Mouse (Mus musculus) intestine, postnatal 0 days (tissue): ENCODE results near the gene Kctd10. TPM values are rescaled to one million over a fixed set of nuclear protein-coding genes. Genes with fewer than 3 reads are reported as not detected.

Experiments
- ATAC-seq: fragments of 200-750 bp; cut with Nextera tagmentation; 2 replicates; pipeline ENCODE4 v1.8.0; 2017; ENCODE audit warnings: mild to moderate bottlenecking, moderate TSS enrichment, moderate library complexity
- H3K27ac ChIP-seq: fragments of 300-500 bp; sonication (generic); 2 replicates; pipeline ENCODE4 v1.5.1; 2014; ENCODE audit warnings: mild to moderate bottlenecking, low read depth, low read length, moderate library complexity
- H3K27me3 ChIP-seq: fragments of 300-500 bp; sonication (generic); replicated peaks from 2 replicates; pipeline ENCODE4 v1.6.1; 2014; ENCODE audit warnings: low read length, mixed read lengths; ENCODE audit not compliant: control insufficient read depth, insufficient read depth
- H3K36me3 ChIP-seq: fragments of 300-500 bp; sonication (generic); 2 replicates; pipeline ENCODE4 v1.6.1; 2014; ENCODE audit warnings: mild to moderate bottlenecking, moderate library complexity; ENCODE audit not compliant: control insufficient read depth, insufficient read depth
- H3K4me1 ChIP-seq: fragments of 300-500 bp; sonication (generic); replicated peaks from 2 replicates; pipeline ENCODE4 v1.6.1; 2014; ENCODE audit warnings: antibody characterized with exemption, low read length, mixed read lengths; ENCODE audit not compliant: control insufficient read depth, insufficient read depth
- H3K4me2 ChIP-seq: fragments of 300-500 bp; sonication (generic); replicated peaks from 2 replicates; pipeline ENCODE4 v1.6.1; 2014; ENCODE audit warnings: low read depth, mild to moderate bottlenecking, moderate library complexity
- H3K4me3 ChIP-seq: fragments of 300-500 bp; sonication (generic); 2 replicates; pipeline ENCODE4 v1.5.1; 2014; ENCODE audit warnings: low read depth, low read length
- H3K9ac ChIP-seq: fragments of 300-500 bp; sonication (generic); 2 replicates; pipeline ENCODE4 v1.6.1; 2014; ENCODE audit warnings: mild to moderate bottlenecking, low read depth, low read length
- H3K9me3 ChIP-seq: fragments of 300-500 bp; sonication (generic); 2 replicates; pipeline ENCODE4 v1.6.1; 2016; ENCODE audit warnings: mixed run types; ENCODE audit not compliant: control insufficient read depth
- CTCF ChIP-seq: sonication (generic); IDR thresholded peaks from 2 replicates; pipeline ENCODE4 v1.5.1; 2016; ENCODE audit warnings: low read depth, mild to moderate bottlenecking, control low read depth, antibody characterized with exemption, moderate library complexity
- WGBS: fragments of 180-500 bp; shearing (Covaris S2); extraction: QIAGEN DNeasy Blood & Tissue Kit; methylation state at CpG from one replicate; pipeline ENCODE4 v1.1.7; 2014; 5-methylcytosine and 5-hydroxymethylcytosine counted together
- microRNA-seq: library from miRNA; unstranded; fragments of <30 nt; microRNA quantifications from one replicate; pipeline ENCODE4, GENCODE M21; 2016
- polyA plus RNA-seq: library from polyadenylated mRNA; unstranded; fragments of >200 nt; fragmentation: Nextera tagmentation; extraction: Ambion mirVana; gene quantifications from 2 replicates; pipeline ENCODE4 v1.2.1, GENCODE M21; 2015

Kctd10 gene
- polyA plus RNA-seq, 1 experiment from 2014 or later = 112 TPM

- Histone ChIP-seq H3K9ac (no peak overlapping the region), H3K9me3 (no peaks in the 10 kb centered on the region), H3K27ac (no peak overlapping the region), H3K4me3 (no peak overlapping the region), H3K27me3 (no peaks in the 10 kb centered on the region), H3K36me3 (no peaks in the 10 kb centered on the region), H3K4me2 (no peak overlapping the region), H3K4me1 (no peaks in the 10 kb centered on the region)
- no peak for ATAC-seq
- 78% methylated on average over 7 of the region's 7 CpGs for WGBS
- no peak for TF ChIP-seq CTCF
Measured at GRCm38 (mm10) chr5:114343612-114344011, 36.7 kb downstream of the Kctd10 start.

GRCm38 (mm10) chr5:114342996-114343395 is 37.3 kb downstream of the Kctd10 start:
- ATAC-seq = peak; percentile 78
- H3K9ac ChIP-seq = no peak overlapping the region

GRCm38 (mm10) chr5:114323791-114324507 is 56.4 kb downstream of the Kctd10 start:
- Histone ChIP-seq H3K4me2 (peak overlapping the region; percentile 17; the same call in 1 of the 2 replicates), H3K4me1 (no peaks in the 10 kb centered on the region), H3K27me3 (no peaks in the 10 kb centered on the region), H3K36me3 (no peaks in the 10 kb centered on the region), H3K4me3 (no peak overlapping the region), H3K9me3 (no peaks in the 10 kb centered on the region), H3K9ac (no peak overlapping the region), H3K27ac (no peak overlapping the region)
- ATAC-seq = no peak
- peak; percentile 71 for TF ChIP-seq CTCF
- 23% methylated on average over 16 of the region's 16 CpGs for WGBS

More at GRCm38 (mm10) chr5:114342996-114343395, 37.3 kb downstream of the Kctd10 start:
- Histone ChIP-seq H3K27me3 (no peaks in the 10 kb centered on the region), H3K4me3 (no peak overlapping the region), H3K4me2 (no peak overlapping the region), H3K4me1 (no peaks in the 10 kb centered on the region), H3K9me3 (no peaks in the 10 kb centered on the region), H3K36me3 (no peaks in the 10 kb centered on the region), H3K27ac (no peak overlapping the region)
- TF ChIP-seq CTCF = no peak
- WGBS = 48% methylated on average over 5 of the region's 5 CpGs

- H3K27ac ChIP-seq = no peak overlapping the region
- H3K9ac ChIP-seq = no peak overlapping the region
- H3K27me3 ChIP-seq = no peaks in the 10 kb centered on the region
- H3K4me2 ChIP-seq = no peak overlapping the region
- no peak; the same call in 1 of the 2 replicates for ATAC-seq
- H3K4me1 ChIP-seq = no peaks in the 10 kb centered on the region
- no peak overlapping the region for H3K4me3 ChIP-seq
- TF ChIP-seq CTCF = no peak
- H3K9me3 ChIP-seq = no peaks in the 10 kb centered on the region
- no peaks in the 10 kb centered on the region for H3K36me3 ChIP-seq
- 57% methylated on average over 25 of the region's 25 CpGs for WGBS
Measured at GRCm38 (mm10) chr5:114323105-114323790, 57.1 kb downstream of the Kctd10 start.

Small RNAs within 50 kb of the gene (microRNA-seq; reads per million reads assigned to microRNA genes)
- not detected for gene Mir7027

Other genes with a start within 250 kb of the Kctd10 start
- 0.69 and 1.1 TPM in 2 replicates for gene Acacb, start 234.0 kb downstream of the Kctd10 start, polyA plus RNA-seq
- gene Foxn4, start 106.7 kb downstream of the Kctd10 start, polyA plus RNA-seq = not detected in 2 replicates
- 2.3 and 2.8 TPM in 2 replicates for gene Myo1h, start 91.3 kb downstream of the Kctd10 start, polyA plus RNA-seq
- 23.0 and 24.8 TPM in 2 replicates for gene Ube3b, start 99 bp upstream of the Kctd10 start, polyA plus RNA-seq
- 7.3 and 8.0 TPM in 2 replicates for gene Mmab, start 63.6 kb upstream of the Kctd10 start, polyA plus RNA-seq
- 13.8 and 14.4 TPM in 2 replicates for gene Mvk, start 63.8 kb upstream of the Kctd10 start, polyA plus RNA-seq
- 2.3 and 3.2 TPM in 2 replicates for gene Fam222a, start 187.5 kb upstream of the Kctd10 start, polyA plus RNA-seq